Mouse (Mus musculus): ENCODE data around the gene Pde1b. TPM values are rescaled to one million over a fixed set of nuclear protein-coding genes. Genes with fewer than 3 reads are reported as not detected.

Gene Pde1b
- total RNA-seq, 2 experiments from 2014 or later: 160 to 189 TPM

DNA sequence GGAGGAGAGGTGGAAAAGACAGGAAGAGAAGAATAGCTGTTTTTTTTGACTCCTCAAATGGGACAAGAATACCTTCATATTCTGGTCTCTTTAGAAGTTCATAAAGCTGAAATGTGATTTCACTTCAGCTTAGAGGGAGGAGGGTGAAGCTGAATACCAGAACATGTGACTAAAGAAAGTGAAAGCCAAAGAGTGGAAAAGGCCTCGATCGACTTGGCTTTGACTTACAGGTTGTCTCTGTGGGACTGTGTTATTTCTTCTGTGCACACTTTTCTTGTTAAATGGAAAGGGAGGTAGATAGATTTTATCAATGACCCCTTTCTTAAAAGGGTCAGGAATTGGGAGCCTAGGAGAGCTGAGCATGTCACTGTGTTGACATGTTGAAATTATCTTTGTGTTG, 1.6 kb upstream of the Pde1b start:
- intact Hi-C loops (cut with DNase I): no loop called here
- no peak for DNase-seq (ENCODE audit: low spot score in 2 of 2)

DNA sequence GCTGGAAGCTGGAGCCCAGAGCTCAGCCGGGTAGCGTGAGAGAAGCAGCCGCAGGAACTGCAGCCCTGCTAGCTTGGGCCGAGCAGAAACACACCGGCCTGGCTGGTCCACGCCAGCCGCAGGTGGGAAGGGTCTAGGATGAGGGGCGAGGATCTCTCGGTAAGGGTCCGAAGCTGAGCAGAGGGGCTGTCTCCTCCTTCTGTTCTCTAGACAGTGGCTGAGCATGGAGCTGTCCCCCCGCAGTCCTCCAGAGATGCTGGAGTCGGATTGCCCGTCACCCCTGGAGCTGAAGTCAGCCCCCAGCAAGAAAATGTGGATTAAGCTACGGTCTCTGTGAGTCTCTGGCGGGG, 392 bp downstream of the Pde1b start:
- no peak for DNase-seq (ENCODE audit: low spot score in 2 of 2)
- intact Hi-C loops (cut with DNase I): no loop called here

- intact Hi-C loops (cut with DNase I): no loop called here
Observed at GRCm38 (mm10) chr15:103503660-103504059, 826 bp downstream of the Pde1b start.

DNA sequence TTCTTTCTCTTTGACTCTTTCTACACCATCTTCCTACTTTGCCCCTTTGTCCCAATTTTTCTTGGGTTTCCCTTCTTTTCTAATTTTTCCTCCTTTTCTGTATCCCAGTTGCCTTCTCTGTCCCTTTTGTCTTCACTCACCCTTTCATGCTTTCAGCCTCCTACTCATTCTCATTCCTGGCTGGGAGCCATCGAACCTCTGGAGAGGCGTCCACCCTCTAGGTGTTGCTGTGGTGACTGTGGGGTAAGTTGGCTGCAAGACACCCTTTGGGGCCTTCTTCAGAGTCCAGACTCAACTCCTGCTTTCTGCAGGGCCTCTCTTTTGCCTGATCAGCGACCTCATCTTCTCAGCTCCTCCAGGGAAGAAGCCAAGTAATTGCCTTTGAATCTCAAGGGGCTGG, 6.5 kb downstream of the Pde1b start:
- intact Hi-C loops (cut with DNase I): no loop called here
- no peak for DNase-seq (ENCODE audit: low spot score in 2 of 2)

More at GRCm38 (mm10) chr15:103503660-103504059, 826 bp downstream of the Pde1b start:
- peak; percentile 48 to 58 for DNase-seq (ENCODE audit: low spot score in 2 of 2)

- DNase-seq (ENCODE audit: low spot score in 2 of 2): no peak
- intact Hi-C loops (cut with DNase I): no loop called here
Observed at GRCm38 (mm10) chr15:103511652-103512051, 8.8 kb downstream of the Pde1b start.

DNA sequence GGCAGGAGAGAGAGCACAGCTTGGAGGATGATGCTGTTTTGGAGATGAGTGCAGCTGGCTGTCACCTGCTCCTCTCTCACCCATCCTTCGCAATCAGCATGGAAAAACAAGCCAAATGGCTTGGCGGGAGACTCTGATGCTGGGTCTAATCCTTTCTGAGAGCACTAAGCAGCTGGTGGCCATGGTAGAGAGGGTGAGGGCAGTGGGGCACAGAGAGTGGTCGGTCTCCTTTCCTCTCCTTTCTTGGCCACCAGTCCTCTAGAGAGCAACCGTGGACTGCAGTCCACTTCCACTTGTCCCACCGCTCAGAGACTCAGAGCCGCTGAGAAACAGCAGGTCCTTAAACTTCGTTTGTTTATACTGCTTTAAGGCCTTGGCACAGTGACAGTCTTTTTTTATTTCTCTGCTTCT, 10.8 kb downstream of the Pde1b start:
- no peak for DNase-seq (ENCODE audit: low spot score in 2 of 2)
- intact Hi-C loops (cut with DNase I): no loop called here

DNA sequence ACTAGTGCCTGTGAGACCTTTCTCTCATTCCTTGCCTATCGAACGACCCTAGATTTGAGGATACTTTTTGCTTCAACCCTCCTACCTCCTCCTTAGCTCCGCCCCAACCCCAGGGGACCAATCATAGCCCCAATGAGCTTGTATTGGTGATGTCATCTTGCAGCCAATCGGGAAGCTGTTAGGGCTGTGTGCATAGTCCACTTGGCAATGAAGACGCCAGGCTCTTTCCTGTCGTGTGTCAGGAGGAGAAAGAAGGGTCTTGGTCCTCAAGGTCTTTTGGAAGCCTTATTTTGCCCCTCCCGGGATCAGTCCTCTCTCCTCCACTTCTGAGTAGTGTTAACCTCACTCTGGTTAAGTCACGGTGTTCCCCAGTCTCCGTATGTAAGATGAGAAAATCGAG, 11.3 kb downstream of the Pde1b start:
- intact Hi-C loops (cut with DNase I): no loop called here
- DNase-seq (ENCODE audit: low spot score in 2 of 2): peak; percentile 61 to 70

- intact Hi-C loops (cut with DNase I): no loop called here
- no peak for DNase-seq (ENCODE audit: low spot score in 2 of 2)
Observed at GRCm38 (mm10) chr15:103514914-103515313, 12.1 kb downstream of the Pde1b start.

- intact Hi-C loops (cut with DNase I): no loop called here
- DNase-seq (ENCODE audit: low spot score in 2 of 2): no peak
Observed at GRCm38 (mm10) chr15:103518600-103519385, 16.0 kb downstream of the Pde1b start.

GRCm38 (mm10) chr15:103519386-103520378, 16.8 kb downstream of the Pde1b start:
- no peak for DNase-seq (ENCODE audit: low spot score in 2 of 2)

GRCm38 (mm10) chr15:103522458-103523099, 19.7 kb downstream of the Pde1b start:
- intact Hi-C loops (cut with DNase I): no loop called here
- no peak for DNase-seq (ENCODE audit: low spot score in 2 of 2)

More at GRCm38 (mm10) chr15:103519386-103520378, 16.8 kb downstream of the Pde1b start:
- intact Hi-C loops (cut with DNase I): no loop called here

GRCm38 (mm10) chr15:103523156-103523555, 20.3 kb downstream of the Pde1b start:
- no peak for DNase-seq (ENCODE audit: low spot score in 2 of 2)
- intact Hi-C loops (cut with DNase I): no loop called here

- intact Hi-C loops (cut with DNase I): loop anchor here (5.0 kb wide), 1 partner anchor 48 kb away; no protein-coding TSS in a partner anchor
- DNase-seq (ENCODE audit: low spot score in 2 of 2): peak; percentile 67 to 71
Observed at GRCm38 (mm10) chr15:103530372-103530771, 27.5 kb downstream of the Pde1b start.

DNA sequence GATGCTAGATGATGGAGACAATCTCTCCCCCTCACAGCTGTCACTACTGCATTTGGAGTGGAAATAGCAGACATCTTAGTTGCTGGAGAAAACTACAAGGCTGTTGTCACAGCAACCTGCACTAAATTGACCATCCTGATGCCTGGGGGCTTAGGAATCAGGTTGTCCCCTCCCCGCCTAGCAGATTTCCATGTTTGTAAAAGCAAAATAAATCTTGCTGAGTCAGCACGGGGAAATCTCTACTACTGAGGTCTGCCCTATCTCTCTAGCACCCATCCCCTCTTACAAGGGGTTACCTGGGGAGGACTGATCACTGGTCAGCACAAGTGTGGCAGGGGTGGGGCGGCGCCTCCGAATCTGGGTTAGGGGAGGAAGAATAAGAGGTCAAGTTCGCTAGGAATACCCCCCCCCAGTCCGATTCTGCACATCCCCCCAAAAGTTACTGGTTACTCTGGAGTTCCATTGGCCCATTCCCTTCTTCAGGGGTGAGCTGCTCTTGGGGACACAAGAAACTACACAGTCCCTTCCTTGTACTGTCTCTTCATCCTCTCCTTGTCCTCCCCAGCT, 31.3 kb downstream of the Pde1b start:
- no peak for DNase-seq (ENCODE audit: low spot score in 2 of 2)
- intact Hi-C loops (cut with DNase I): loop anchor here (5.0 kb wide), 1 partner anchor 52 kb away; no protein-coding TSS in a partner anchor

DNA sequence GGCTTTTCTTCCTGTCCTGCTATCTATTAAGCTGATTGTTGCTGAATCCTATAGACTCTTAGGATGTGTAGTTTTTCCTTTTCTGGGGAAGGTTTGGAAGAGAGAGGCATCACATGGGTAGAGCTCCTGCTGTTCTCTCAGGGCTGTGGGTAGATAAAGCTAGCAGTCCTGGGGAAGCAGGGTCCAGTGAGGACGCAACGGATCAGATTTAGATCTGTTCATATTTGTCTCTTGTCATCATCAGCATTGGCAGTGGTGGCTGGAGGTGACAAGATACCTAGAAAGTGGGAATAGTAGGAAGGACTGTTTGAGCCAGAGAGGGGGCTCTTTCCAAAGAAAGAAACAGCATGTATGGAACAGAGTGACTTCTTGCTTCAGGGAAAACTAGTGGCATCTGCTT, 32.2 kb downstream of the Pde1b start:
- DNase-seq (ENCODE audit: low spot score in 2 of 2): no peak
- intact Hi-C loops (cut with DNase I): no loop called here

DNA sequence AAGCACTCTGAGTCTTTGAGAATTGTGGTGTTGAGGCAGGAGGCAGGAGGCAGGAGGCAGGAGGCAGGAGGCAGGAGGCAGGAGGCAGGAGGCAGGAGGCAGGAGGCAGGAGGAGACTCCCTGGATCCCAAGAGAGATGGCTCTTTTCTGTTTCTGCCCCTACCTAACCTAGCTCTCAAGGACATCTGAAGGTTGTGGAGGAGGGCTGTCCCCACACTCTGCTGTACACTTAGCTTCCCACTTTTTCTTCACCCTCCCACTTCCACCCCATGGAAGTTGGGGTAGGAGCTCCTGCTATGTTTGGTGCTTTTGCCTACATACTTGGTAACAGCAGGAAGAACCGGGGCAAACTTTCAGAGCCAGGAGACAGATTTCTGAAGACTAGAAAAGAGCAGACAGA, 33.0 kb downstream of the Pde1b start:
- peak in 1 of 2 experiments; percentile 11 for DNase-seq (ENCODE audit: low spot score in 2 of 2)
- intact Hi-C loops (cut with DNase I): no loop called here

- intact Hi-C loops (cut with DNase I): no loop called here
- no peak for DNase-seq (ENCODE audit: low spot score in 2 of 2)
Observed at GRCm38 (mm10) chr15:103536456-103536855, 33.6 kb downstream of the Pde1b start.

- DNase-seq (ENCODE audit: low spot score in 2 of 2): peak; percentile 68 to 74
- intact Hi-C loops (cut with DNase I): no loop called here
Observed at GRCm38 (mm10) chr15:103537011-103537821, 34.4 kb downstream of the Pde1b start.

- peak; percentile 76 to 79 for DNase-seq (ENCODE audit: low spot score in 2 of 2)
- intact Hi-C loops (cut with DNase I): no loop called here
Observed at GRCm38 (mm10) chr15:103537822-103538213, 35.0 kb downstream of the Pde1b start, which contains the start of gene Ppp1r1a. Gene Ppp1r1a, minus strand, starts transcription at chr15:103538003.

Data from left cerebral cortex, postnatal 36 days (tissue).